Mouse (Mus musculus) heart, adult 2 months (tissue): Measurements from ENCODE around the gene D330045A20Rik. TPM values are rescaled to one million over a fixed set of nuclear protein-coding genes. Genes with fewer than 3 reads are reported as not detected.

ENCODE experiments used
- DNase-seq, 2 experiments: peaks; one replicate each; pipeline ENCODE4 v3.0.0; 2021
- H3K27ac ChIP-seq: fragments of 200-600 bp; 2 replicates; pipeline ENCODE4 v1.8.1; 2022
- H3K27me3 ChIP-seq: fragments of 200-500 bp; 2 replicates; pipeline ENCODE4 v1.6.1; 2012; ENCODE audit warnings: mild to moderate bottlenecking, low read length, inconsistent platforms, mixed read lengths; ENCODE audit not compliant: control insufficient read depth, insufficient read depth
- H3K36me3 ChIP-seq: fragments of 200-500 bp; 2 replicates; pipeline ENCODE4 v1.6.1; 2012; ENCODE audit warnings: low read length, inconsistent platforms; ENCODE audit not compliant: control insufficient read depth, insufficient read depth
- H3K4me1 ChIP-seq: fragments of 200-500 bp; 2 replicates; pipeline ENCODE4 v1.6.1; 2011; ENCODE audit warnings: low read length; ENCODE audit not compliant: control insufficient read depth, insufficient read depth
- H3K4me3 ChIP-seq: fragments of 200-600 bp; 2 replicates; pipeline ENCODE4 v1.8.1; 2022
- H3K79me2 ChIP-seq: fragments of 200-500 bp; replicated peaks from 2 replicates; pipeline ENCODE4 v1.6.1; 2012; ENCODE audit warnings: mild to moderate bottlenecking, inconsistent platforms, low read length, moderate library complexity, mixed read lengths; ENCODE audit not compliant: control insufficient read depth, insufficient read depth
- H3K9ac ChIP-seq: fragments of 200-500 bp; 2 replicates; pipeline ENCODE4 v1.6.1; 2012; ENCODE audit warnings: low read depth, mild to moderate bottlenecking, control low read depth, inconsistent platforms, low read length, mixed read lengths
- CTCF ChIP-seq: fragments of 200-600 bp; IDR thresholded peaks from 2 replicates; pipeline ENCODE4 v1.8.1; 2022; ENCODE audit warnings: antibody characterized with exemption, mild to moderate bottlenecking, moderate library complexity
- EP300 ChIP-seq: fragments of 200-500 bp; IDR thresholded peaks from 2 replicates; pipeline ENCODE4 v1.6.1; 2011; ENCODE audit warnings: low read depth, low read length, control low read depth; ENCODE audit not compliant: insufficient read depth
- POLR2A ChIP-seq: fragments of 200-500 bp; IDR thresholded peaks from 2 replicates; pipeline ENCODE4 v1.6.1; 2011; ENCODE audit warnings: mild to moderate bottlenecking, low read depth, low read length, control low read depth; ENCODE audit not compliant: insufficient read depth
- WGBS: fragments of 180-500 bp; shearing (Covaris S2); methylation state at CpG from one replicate; pipeline ENCODE4 v1.1.7; 2018; 5-methylcytosine and 5-hydroxymethylcytosine counted together
- intact Hi-C: fragments of 180-260 bp; cut with DNase I; formaldehyde crosslinking; loops from one replicate; pipeline ENCODE4 v1.15.1; 2025
- polyA plus RNA-seq: library from polyadenylated mRNA; depleted of rRNA; stranded (reverse); fragments of >200 nt; gene quantifications from 2 replicates; pipeline ENCODE4 v1.2.3, GENCODE M21; 2012; rRNA removed
- total RNA-seq, 2 experiments: library from RNA; stranded (reverse); gene quantifications; 2 replicates each; pipeline ENCODE4 v1.2.3; 2021

Gene D330045A20Rik
- total and polyA plus RNA-seq, 3 experiments: 0.04 to 0.07 (median 0.05) TPM

DNA sequence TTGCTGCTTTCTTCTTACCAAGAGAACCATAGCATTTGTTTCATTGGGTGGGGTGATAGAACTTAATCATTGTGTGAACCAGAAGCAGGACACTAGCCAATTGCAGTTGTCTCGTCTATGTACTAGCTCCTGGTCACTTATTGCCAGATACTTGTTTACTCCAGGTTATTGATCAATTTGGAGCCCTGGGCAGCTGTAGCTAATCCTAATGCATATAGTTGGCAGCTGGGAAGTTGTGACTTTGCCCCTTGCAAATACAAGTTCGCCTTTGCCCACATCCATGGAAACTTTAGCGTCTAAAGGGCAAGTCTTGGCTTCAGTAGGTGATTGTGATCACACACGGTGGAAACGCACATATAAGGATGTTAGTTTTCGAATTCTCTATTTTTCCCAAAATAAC, 116.2 kb downstream of the D330045A20Rik start:
- no peaks in the 10 kb centered on the region for H3K79me2 ChIP-seq
- no peak overlapping the region for H3K27ac ChIP-seq
- H3K36me3 ChIP-seq: no peaks in the 10 kb centered on the region
- TF ChIP-seq EP300: no peak
- no peak for TF ChIP-seq POLR2A
- no peak for TF ChIP-seq CTCF
- no peak overlapping the region for H3K9ac ChIP-seq
- 69% methylated on average over 6 of the region's 6 CpGs for WGBS
- intact Hi-C loops: no loop called here
- no peaks in the 10 kb centered on the region for H3K4me1 ChIP-seq
- no peak for DNase-seq
- no peak overlapping the region for H3K4me3 ChIP-seq
- H3K27me3 ChIP-seq: no peaks in the 10 kb centered on the region

Other genes starting within 250 kb of the D330045A20Rik start
- gene Trap1a, start 146.7 kb upstream of the D330045A20Rik start, total RNA-seq: not detected
- not detected in 2 replicates for gene Trap1a, start 146.7 kb upstream of the D330045A20Rik start, polyA plus RNA-seq
- gene Rnf128, start 82.9 kb downstream of the D330045A20Rik start, total RNA-seq: 10 to 100 TPM; 69.3 to 82.4 TPM
- gene Rnf128, start 82.9 kb downstream of the D330045A20Rik start, polyA plus RNA-seq: 16.4 and 26.1 TPM in 2 replicates
- gene Tbc1d8b, start 204.6 kb downstream of the D330045A20Rik start, total RNA-seq: 1 to 10 TPM; 4.9 to 6.3 TPM
- gene Tbc1d8b, start 204.6 kb downstream of the D330045A20Rik start, polyA plus RNA-seq: 1.2 and 3.2 TPM in 2 replicates
- gene Gm15013, start 234.1 kb downstream of the D330045A20Rik start, total RNA-seq: not detected
- gene Gm15013, start 234.1 kb downstream of the D330045A20Rik start, polyA plus RNA-seq: 0.29 TPM in 1 of 2 replicates, not detected in the other